Mouse (Mus musculus): ENCODE results near the gene Timmdc1. TPM values are rescaled to one million over a fixed set of nuclear protein-coding genes. Genes with fewer than 3 reads are reported as not detected.

The Timmdc1 gene
- total and polyA plus RNA-seq, 2 experiments from 2014 or later, result 24.1 to 26.3 TPM

DNA sequence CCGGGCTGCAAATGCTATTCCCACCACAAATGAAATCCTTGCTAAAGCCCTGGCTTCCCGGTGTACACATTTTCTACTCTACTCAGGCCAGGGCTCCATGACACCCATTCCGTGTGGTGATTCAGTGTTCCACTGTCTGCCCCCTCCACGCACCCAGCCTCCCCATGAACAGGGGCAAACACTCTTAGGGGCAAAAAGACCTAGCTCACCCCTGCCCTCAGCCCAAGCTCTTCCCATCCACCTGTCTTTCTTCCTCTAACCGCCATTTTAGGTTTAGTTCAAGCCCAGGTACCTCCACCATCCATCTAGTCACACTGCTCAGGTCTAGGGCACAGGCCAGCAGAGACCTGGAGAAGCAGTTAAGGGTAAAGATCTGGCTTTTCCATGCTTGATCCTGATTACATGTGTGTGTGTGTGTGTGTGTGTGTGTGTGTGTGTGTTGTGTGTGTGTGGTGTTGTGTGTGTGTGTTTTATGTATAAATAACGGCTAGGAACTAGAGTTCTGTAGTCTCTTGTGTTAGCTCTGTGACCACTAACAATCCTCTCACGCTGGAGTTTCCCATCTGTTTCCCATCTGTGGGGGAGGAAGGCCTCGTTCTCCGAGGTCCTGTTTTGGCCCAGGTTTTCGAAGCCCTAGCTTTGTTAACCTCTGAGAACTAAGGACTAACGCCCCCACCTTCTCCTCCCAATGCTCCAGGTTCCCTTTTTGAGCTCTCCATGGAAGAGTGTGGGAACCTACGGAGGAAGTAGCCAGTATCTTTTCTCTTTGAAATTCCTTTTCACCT, 70.8 kb downstream of the Timmdc1 start:
- H3K27ac ChIP-seq, result peak overlapping the region; percentile 97
- peak overlapping the region; percentile 91 for H3K9ac ChIP-seq (replicated peaks; ENCODE audit: low read length)
- peak overlapping the region; percentile 72 for H3K4me3 ChIP-seq (ENCODE audit: low read length)
- ATAC-seq (no peak), DNase-seq (ENCODE audit: low spot score) (peak; percentile 40)
- H3K4me1 ChIP-seq (ENCODE audit: insufficient read depth, low read length), result peaks cover 8% of the 10 kb centered on the region
- no peaks in the 10 kb centered on the region for H3K27me3 ChIP-seq (ENCODE audit: insufficient read depth, low read length)
- peaks cover 15% of the 10 kb centered on the region for H3K36me3 ChIP-seq (ENCODE audit: insufficient read depth, low read length)
- no peak for TF ChIP-seq CTCF (IDR thresholded peaks at IDR 0.05; ENCODE audit: low read depth)
- WGBS, result 43% methylated on average over 12 of the region's 12 CpGs
- peak overlapping the region; percentile 83 for H3K4me2 ChIP-seq (ENCODE audit: low read depth, low read length)
- H3K9me3 ChIP-seq (ENCODE audit: low read length), result no peaks in the 10 kb centered on the region

- 89% methylated on average over 7 of the region's 7 CpGs for WGBS
- no peak for TF ChIP-seq CTCF (IDR thresholded peaks at IDR 0.05; ENCODE audit: low read depth)
- no peak overlapping the region for H3K27ac ChIP-seq
- no peak overlapping the region for H3K4me2 ChIP-seq (ENCODE audit: low read depth, low read length)
- H3K4me3 ChIP-seq (ENCODE audit: low read length), result no peak overlapping the region
- DNase-seq (ENCODE audit: low spot score) (no peak), ATAC-seq (no peak)
- H3K4me1 ChIP-seq (ENCODE audit: insufficient read depth, low read length), result peaks cover 8% of the 10 kb centered on the region
- no peaks in the 10 kb centered on the region for H3K27me3 ChIP-seq (ENCODE audit: insufficient read depth, low read length)
- peaks cover 24% of the 10 kb centered on the region for H3K36me3 ChIP-seq (ENCODE audit: insufficient read depth, low read length)
- no peaks in the 10 kb centered on the region for H3K9me3 ChIP-seq (ENCODE audit: low read length)
- H3K9ac ChIP-seq (replicated peaks; ENCODE audit: low read length), result no peak overlapping the region
Measured at GRCm38 (mm10) chr16:38450707-38451106, 71.8 kb downstream of the Timmdc1 start.

DNA sequence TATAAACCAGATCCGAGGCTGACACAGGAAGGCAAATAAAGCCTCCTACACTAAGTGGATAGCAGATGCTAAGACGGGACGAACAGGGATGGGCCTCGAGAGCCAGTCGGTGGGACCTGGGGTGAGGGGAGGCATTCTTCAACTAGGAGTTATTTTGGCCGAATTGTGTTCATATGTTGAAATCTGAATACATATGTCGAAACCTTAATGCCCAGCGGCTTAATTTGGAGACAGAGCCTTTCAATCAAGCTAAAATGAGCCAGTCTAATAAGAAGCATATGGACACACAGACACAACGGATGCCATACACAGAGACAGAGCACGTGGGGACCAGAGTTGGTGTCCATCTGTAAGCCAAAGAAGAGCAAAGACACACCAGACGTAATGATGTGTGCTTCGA, 74.0 kb downstream of the Timmdc1 start:
- Histone ChIP-seq H3K36me3 (ENCODE audit: insufficient read depth, low read length) (peaks cover 35% of the 10 kb centered on the region), H3K27me3 (ENCODE audit: insufficient read depth, low read length) (no peaks in the 10 kb centered on the region), H3K27ac (no peak overlapping the region), H3K4me1 (ENCODE audit: insufficient read depth, low read length) (peaks cover 8% of the 10 kb centered on the region), H3K9ac (replicated peaks; ENCODE audit: low read length) (no peak overlapping the region), H3K4me2 (ENCODE audit: low read depth, low read length) (no peak overlapping the region), H3K4me3 (ENCODE audit: low read length) (no peak overlapping the region), H3K9me3 (ENCODE audit: low read length) (no peaks in the 10 kb centered on the region)
- no peak for TF ChIP-seq CTCF (IDR thresholded peaks at IDR 0.05; ENCODE audit: low read depth)
- DNase-seq (ENCODE audit: low spot score) (no peak), ATAC-seq (no peak)
- 96% methylated on average over 12 of the region's 12 CpGs for WGBS

Other genes starting within 250 kb of the Timmdc1 start
- not detected in 2 replicates for gene Nr1i2, start 227.8 kb downstream of the Timmdc1 start, total RNA-seq (2014; rRNA removed)
- 0.05 TPM in 1 of 2 replicates, not detected in the other for gene Nr1i2, start 227.8 kb downstream of the Timmdc1 start, polyA plus RNA-seq (2015; fragmentation: Nextera tagmentation; extraction: Ambion mirVana)
- gene Maats1, start 180.5 kb downstream of the Timmdc1 start, total RNA-seq (2014; rRNA removed), result 1.4 TPM in 2 replicates
- gene Maats1, start 180.5 kb downstream of the Timmdc1 start, polyA plus RNA-seq (2015; fragmentation: Nextera tagmentation; extraction: Ambion mirVana), result 0.86 and 1.4 TPM in 2 replicates
- 12.2 and 24.5 TPM in 2 replicates for gene Cox17, start 175.7 kb downstream of the Timmdc1 start, total RNA-seq (2014; rRNA removed)
- 78.5 and 90.1 TPM in 2 replicates for gene Cox17, start 175.7 kb downstream of the Timmdc1 start, polyA plus RNA-seq (2015; fragmentation: Nextera tagmentation; extraction: Ambion mirVana)
- gene Gm21987, start 175.6 kb downstream of the Timmdc1 start, total RNA-seq (2014; rRNA removed), result not detected in 2 replicates
- gene Gm21987, start 175.6 kb downstream of the Timmdc1 start, polyA plus RNA-seq (2015; fragmentation: Nextera tagmentation; extraction: Ambion mirVana), result not detected in 2 replicates
- gene Popdc2, start 160.5 kb downstream of the Timmdc1 start, total RNA-seq (2014; rRNA removed), result 0.10 and 0.40 TPM in 2 replicates
- gene Popdc2, start 160.5 kb downstream of the Timmdc1 start, polyA plus RNA-seq (2015; fragmentation: Nextera tagmentation; extraction: Ambion mirVana), result 0.83 and 1.0 TPM in 2 replicates
- 0.36 and 1.7 TPM in 2 replicates for gene Pla1a, start 89.5 kb downstream of the Timmdc1 start, total RNA-seq (2014; rRNA removed)
- gene Pla1a, start 89.5 kb downstream of the Timmdc1 start, polyA plus RNA-seq (2015; fragmentation: Nextera tagmentation; extraction: Ambion mirVana), result 1.0 and 1.3 TPM in 2 replicates
- gene Adprh, start 70.0 kb downstream of the Timmdc1 start, total RNA-seq (2014; rRNA removed), result 47.0 and 51.2 TPM in 2 replicates
- 131 and 134 TPM in 2 replicates for gene Adprh, start 70.0 kb downstream of the Timmdc1 start, polyA plus RNA-seq (2015; fragmentation: Nextera tagmentation; extraction: Ambion mirVana)
- 0.16 and 0.43 TPM in 2 replicates for gene Cd80, start 67.1 kb downstream of the Timmdc1 start, total RNA-seq (2014; rRNA removed)
- gene Cd80, start 67.1 kb downstream of the Timmdc1 start, polyA plus RNA-seq (2015; fragmentation: Nextera tagmentation; extraction: Ambion mirVana), result 0.24 and 0.32 TPM in 2 replicates
- gene Poglut1, start 27.6 kb upstream of the Timmdc1 start, total RNA-seq (2014; rRNA removed), result 35.8 and 48.5 TPM in 2 replicates
- 37.1 and 40.4 TPM in 2 replicates for gene Poglut1, start 27.6 kb upstream of the Timmdc1 start, polyA plus RNA-seq (2015; fragmentation: Nextera tagmentation; extraction: Ambion mirVana)
- 13.5 and 27.2 TPM in 2 replicates for gene Tmem39a, start 36.0 kb upstream of the Timmdc1 start, total RNA-seq (2014; rRNA removed)
- gene Tmem39a, start 36.0 kb upstream of the Timmdc1 start, polyA plus RNA-seq (2015; fragmentation: Nextera tagmentation; extraction: Ambion mirVana), result 15.4 and 17.6 TPM in 2 replicates
- 12.7 and 14.9 TPM in 2 replicates for gene Arhgap31, start 190.6 kb upstream of the Timmdc1 start, total RNA-seq (2014; rRNA removed)
- 4.6 and 4.8 TPM in 2 replicates for gene Arhgap31, start 190.6 kb upstream of the Timmdc1 start, polyA plus RNA-seq (2015; fragmentation: Nextera tagmentation; extraction: Ambion mirVana)
- gene B4galt4, start 219.6 kb upstream of the Timmdc1 start, total RNA-seq (2014; rRNA removed), result 25.8 and 31.6 TPM in 2 replicates
- 30.2 and 31.7 TPM in 2 replicates for gene B4galt4, start 219.6 kb upstream of the Timmdc1 start, polyA plus RNA-seq (2015; fragmentation: Nextera tagmentation; extraction: Ambion mirVana)

Data from hindbrain, postnatal 0 days (tissue).